ENCODE assay signal across 10 mouse cellular contexts in the genomic region with DNA sequence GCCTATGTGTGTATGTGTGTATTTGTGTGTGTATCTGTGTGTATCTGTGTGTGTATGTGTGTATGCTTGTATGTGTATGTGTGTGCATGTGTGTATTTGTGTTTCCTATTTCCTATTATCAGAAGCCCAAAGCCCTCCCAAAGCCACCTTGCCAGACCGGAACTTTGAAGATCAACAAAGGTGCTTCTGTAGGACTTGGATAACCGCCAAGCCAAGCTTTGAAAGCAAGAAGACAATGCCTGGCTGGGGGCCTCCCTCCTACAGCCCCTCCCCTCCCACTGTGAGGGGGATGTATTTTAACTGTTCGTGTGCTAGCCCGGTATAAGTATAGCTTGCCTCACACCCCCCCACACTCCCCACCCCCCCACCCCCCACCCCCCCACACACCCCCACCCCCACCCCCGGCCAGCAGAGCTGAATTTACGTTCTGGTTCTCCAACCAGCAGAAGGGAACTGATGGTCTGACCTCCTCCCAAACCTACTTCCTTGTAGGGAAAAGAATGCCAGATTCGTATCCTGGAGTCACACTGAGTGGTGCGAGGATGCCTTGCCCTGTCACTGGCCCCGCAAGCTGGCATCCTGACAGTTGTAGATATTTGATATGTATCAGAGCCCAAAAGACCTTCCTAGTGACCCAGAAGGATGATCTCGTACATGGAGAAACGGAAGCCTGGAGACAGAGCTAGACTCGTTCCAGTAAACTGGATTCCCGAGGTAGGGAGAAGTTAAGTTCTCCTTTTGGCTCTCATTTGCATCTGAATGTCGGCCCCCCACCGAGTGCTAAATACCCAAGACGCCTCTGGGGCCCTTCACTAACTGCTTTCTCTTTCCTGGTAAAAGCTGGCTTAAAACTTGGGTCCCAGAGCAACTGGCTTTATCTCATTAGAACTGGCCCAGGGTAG. TPM values are rescaled to one million over a fixed set of nuclear protein-coding genes. Genes with fewer than 3 reads are reported as not detected.
DNase-seq lines count a peak whose midpoint lies in the region; ATAC-seq and TF ChIP-seq lines count a peak whose summit lies in the region.
"Had no signal": no experiment of that assay in that cellular context is flagged by ENCODE, and none has a peak within 500 bp of the region (broad histone marks: within the 10 kb centered on the region; RNA-seq: fewer than 3 reads in every experiment).

No protein-coding gene starts in this region.

- peak overlapping the region; percentile 39 for H3K4me2 ChIP-seq in forebrain, embryonic 12.5 days
- no peak overlapping the region for H3K4me2 ChIP-seq in forebrain, postnatal 0 days (ENCODE audit: low read depth)
- H3K4me2 ChIP-seq in midbrain, embryonic 12.5 days (replicated peaks) = peak overlapping the region; percentile 40
- H3K4me2 ChIP-seq in midbrain, postnatal 0 days (ENCODE audit: low read depth, low read length, poor library complexity, severe bottlenecking) = no peak overlapping the region
- H3K4me2 ChIP-seq in stomach, embryonic 16.5 days (ENCODE audit: low read depth, low read length) = peak overlapping the region; percentile 37

- H3K4me3 ChIP-seq in forebrain, embryonic 12.5 days (replicated peaks) = no peak overlapping the region
- no peak overlapping the region for H3K4me3 ChIP-seq in forebrain, postnatal 0 days (ENCODE audit: low read depth, low read length)
- H3K4me3 ChIP-seq in midbrain, embryonic 12.5 days = no peak overlapping the region
- H3K4me3 ChIP-seq in midbrain, postnatal 0 days (ENCODE audit: low read depth, low read length) = no peak overlapping the region
- H3K4me3 ChIP-seq in stomach, embryonic 16.5 days (replicated peaks; ENCODE audit: low read length) = peak overlapping the region; percentile 1; the same call in 1 of the 2 replicates
- H3K4me3 ChIP-seq: layer of hippocampus, adult 2 months had no signal

- peak overlapping the region; percentile 12; the same call in 1 of the 2 replicates for H3K9ac ChIP-seq in forebrain, embryonic 12.5 days
- H3K9ac ChIP-seq in forebrain, postnatal 0 days = no peak overlapping the region
- no peak overlapping the region for H3K9ac ChIP-seq in midbrain, embryonic 12.5 days (replicated peaks)
- H3K9ac ChIP-seq in midbrain, postnatal 0 days (replicated peaks; ENCODE audit: low read length, poor library complexity, severe bottlenecking) = no peak overlapping the region
- H3K9ac ChIP-seq in stomach, embryonic 16.5 days (ENCODE audit: low read length) = peak overlapping the region; percentile 7; the same call in 1 of the 2 replicates

- no peaks in the 10 kb centered on the region for H3K36me3 ChIP-seq in forebrain, embryonic 12.5 days (replicated peaks)
- H3K36me3 ChIP-seq in forebrain, postnatal 0 days (ENCODE audit: insufficient read depth) = no peaks in the 10 kb centered on the region
- no peaks in the 10 kb centered on the region for H3K36me3 ChIP-seq in midbrain, embryonic 12.5 days
- H3K36me3 ChIP-seq in midbrain, postnatal 0 days (ENCODE audit: insufficient read depth, low read length) = no peaks in the 10 kb centered on the region
- H3K36me3 ChIP-seq in stomach, embryonic 16.5 days (ENCODE audit: control insufficient read depth, insufficient read depth, low read length) = no peaks in the 10 kb centered on the region; the same call in 1 of the 2 replicates

- H3K27ac ChIP-seq in forebrain, embryonic 12.5 days = peak overlapping the region; percentile 53; the same call in 1 of the 2 replicates
- no peak overlapping the region for H3K27ac ChIP-seq in forebrain, postnatal 0 days (ENCODE audit: low read depth, low read length)
- peak overlapping the region; percentile 54 for H3K27ac ChIP-seq in midbrain, embryonic 12.5 days (replicated peaks)
- no peak overlapping the region for H3K27ac ChIP-seq in midbrain, postnatal 0 days (ENCODE audit: low read depth, low read length)
- H3K27ac ChIP-seq in stomach, embryonic 16.5 days (ENCODE audit: low read length) = peak overlapping the region; percentile 98
- H3K27ac ChIP-seq: layer of hippocampus, adult 2 months had no signal

- 1% methylated on average over 15 of the region's 16 CpGs for WGBS in forebrain, embryonic 12.5 days
- WGBS in forebrain, postnatal 0 days = 6% methylated on average over 15 of the region's 16 CpGs
- WGBS in midbrain, embryonic 12.5 days = 1% methylated on average over 16 of the region's 16 CpGs
- 8% methylated on average over 16 of the region's 16 CpGs for WGBS in midbrain, postnatal 0 days
- WGBS in stomach, embryonic 16.5 days = 8% methylated on average over 16 of the region's 16 CpGs

- DNase-seq in forebrain, postnatal 0 days = no peak
- DNase-seq in midbrain, postnatal 0 days (ENCODE audit: low spot score) = no peak
- DNase-seq in kidney, postnatal 10 days = peak; percentile 61
- DNase-seq in spleen, postnatal 36 days (ENCODE audit: low spot score in 2 of 2) = no peak
- no peak for DNase-seq in ovary, adult 18-20 months (ENCODE audit: low spot score)

- TF ChIP-seq CTCF in forebrain, postnatal 0 days (IDR thresholded peaks at IDR 0.05; ENCODE audit: low read depth) = no peak
- TF ChIP-seq CTCF in midbrain, postnatal 0 days (IDR thresholded peaks at IDR 0.05) = no peak

- peaks cover 49% of the 10 kb centered on the region for H3K4me1 ChIP-seq in forebrain, embryonic 12.5 days
- no peaks in the 10 kb centered on the region for H3K4me1 ChIP-seq in forebrain, postnatal 0 days (ENCODE audit: insufficient read depth)
- H3K4me1 ChIP-seq in midbrain, embryonic 12.5 days = peaks cover 47% of the 10 kb centered on the region
- H3K4me1 ChIP-seq in midbrain, postnatal 0 days (ENCODE audit: insufficient read depth, low read length) = no peaks in the 10 kb centered on the region; the same call in 1 of the 2 replicates
- H3K4me1 ChIP-seq in stomach, embryonic 16.5 days (ENCODE audit: control insufficient read depth, insufficient read depth, low read length) = peaks cover 38% of the 10 kb centered on the region

- H3K9me3 ChIP-seq in forebrain, embryonic 12.5 days = no peaks in the 10 kb centered on the region
- no peaks in the 10 kb centered on the region for H3K9me3 ChIP-seq in forebrain, postnatal 0 days (ENCODE audit: low read length)
- H3K9me3 ChIP-seq in midbrain, embryonic 12.5 days = no peaks in the 10 kb centered on the region
- H3K9me3 ChIP-seq in midbrain, postnatal 0 days (ENCODE audit: low read length) = no peaks in the 10 kb centered on the region
- no peaks in the 10 kb centered on the region for H3K9me3 ChIP-seq in stomach, embryonic 16.5 days (replicated peaks; ENCODE audit: control insufficient read depth, low read length)

- peaks cover 8% of the 10 kb centered on the region; the same call in 1 of the 2 replicates for H3K27me3 ChIP-seq in forebrain, embryonic 12.5 days
- no peaks in the 10 kb centered on the region for H3K27me3 ChIP-seq in forebrain, postnatal 0 days (ENCODE audit: insufficient read depth, low read length)
- peaks cover 29% of the 10 kb centered on the region for H3K27me3 ChIP-seq in midbrain, embryonic 12.5 days
- no peaks in the 10 kb centered on the region; the same call in 1 of the 2 replicates for H3K27me3 ChIP-seq in midbrain, postnatal 0 days (ENCODE audit: insufficient read depth, low read length)
- H3K27me3 ChIP-seq in stomach, embryonic 16.5 days (ENCODE audit: control insufficient read depth, insufficient read depth, low read length) = no peaks in the 10 kb centered on the region

- ATAC-seq in forebrain, embryonic 12.5 days (ENCODE audit: low FRiP score) = no peak
- no peak for ATAC-seq in forebrain, postnatal 0 days
- no peak; the same call in 1 of the 2 replicates for ATAC-seq in midbrain, embryonic 12.5 days (ENCODE audit: low FRiP score, low read depth)
- no peak for ATAC-seq in midbrain, postnatal 0 days (ENCODE audit: low FRiP score)
- ATAC-seq in stomach, embryonic 16.5 days (ENCODE audit: insufficient read depth, low FRiP score) = peak; percentile 9; the same call in 1 of the 2 replicates

RNA-seq across cellular contexts. Expression of a gene that starts 12.7 kb away (rescaled TPM):
- 7.4 and 9.0 TPM in 2 replicates for polyA plus RNA-seq in forebrain, embryonic 12.5 days (2016; fragmentation: Nextera tagmentation; extraction: Ambion mirVana)
- 13.2 and 14.0 TPM in 2 replicates for total RNA-seq in forebrain, postnatal 0 days (2014; rRNA removed)
- 8.6 and 10.6 TPM in 2 replicates for polyA plus RNA-seq in forebrain, postnatal 0 days (2015; fragmentation: Nextera tagmentation; extraction: Ambion mirVana)
- polyA plus RNA-seq in midbrain, embryonic 12.5 days (2016; fragmentation: Nextera tagmentation; extraction: Ambion mirVana) = 5.7 and 6.0 TPM in 2 replicates
- 19.4 and 19.8 TPM in 2 replicates for total RNA-seq in midbrain, postnatal 0 days (2014; rRNA removed)
- 7.5 and 8.0 TPM in 2 replicates for polyA plus RNA-seq in midbrain, postnatal 0 days (2015; fragmentation: Nextera tagmentation; extraction: Ambion mirVana)
- 35.8 and 38.5 TPM in 2 replicates for polyA plus RNA-seq in stomach, embryonic 16.5 days (2015; fragmentation: Nextera tagmentation; extraction: Ambion mirVana)
- total RNA-seq: megakaryocyte-erythroid progenitor cell, adult 5-6 weeks had no signal

Comparison
In these comparisons a context has a peak if more than half of its experiments do, and no peak if none do; other contexts are left out.
1. H3K27ac ChIP-seq: peak in forebrain, embryonic 12.5 days (single experiment), midbrain, embryonic 12.5 days (single experiment) and stomach, embryonic 16.5 days (single experiment); none in forebrain, postnatal 0 days (single experiment) and midbrain, postnatal 0 days (single experiment).
2. H3K4me2 ChIP-seq: peak in forebrain, embryonic 12.5 days (single experiment), midbrain, embryonic 12.5 days (single experiment) and stomach, embryonic 16.5 days (single experiment); none in forebrain, postnatal 0 days (single experiment) and midbrain, postnatal 0 days (single experiment).
3. H3K9ac ChIP-seq: peak in forebrain, embryonic 12.5 days (single experiment) and stomach, embryonic 16.5 days (single experiment); none in forebrain, postnatal 0 days (single experiment), midbrain, embryonic 12.5 days (single experiment) and midbrain, postnatal 0 days (single experiment).